Comparison of ENCODE assay signal across 9 mouse cellular contexts in the genomic region with DNA sequence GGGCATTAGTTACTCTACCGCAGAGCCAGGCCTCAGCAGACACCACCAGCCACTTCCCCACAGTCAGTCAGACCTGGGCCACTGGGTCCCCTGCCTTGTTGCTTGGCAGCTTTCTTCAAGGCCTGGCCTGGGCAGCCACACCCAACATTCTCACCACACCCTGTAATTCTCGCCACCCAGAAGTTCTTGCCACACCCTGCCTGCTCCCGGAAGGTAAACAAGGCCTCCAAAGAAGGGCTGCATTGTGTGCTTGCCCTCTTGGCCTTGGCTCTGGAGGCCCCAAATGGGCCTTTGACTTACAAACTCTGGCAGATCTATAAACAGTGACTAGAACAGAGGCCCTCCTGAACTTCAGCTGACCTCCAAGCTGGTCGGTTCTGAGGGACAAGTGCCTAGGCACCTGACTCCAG.
DNase-seq lines count a peak whose midpoint lies in the region; ATAC-seq lines count a peak whose summit lies in the region.
"Had no signal": no experiment of that assay in that cellular context is flagged by ENCODE, and none has a peak within 500 bp of the region (broad histone marks: within the 10 kb centered on the region; RNA-seq: fewer than 3 reads in every experiment).

No protein-coding gene starts in this region.

- H3K36me3 ChIP-seq in liver, embryonic 15.5 days (replicated peaks), result no peaks in the 10 kb centered on the region

- 16% methylated on average over 4 of the region's 4 CpGs for WGBS in liver, embryonic 15.5 days (ENCODE audit: insufficient replicate concordance)

- DNase-seq in gastrocnemius, postnatal 25 days, result peak; percentile 30
- DNase-seq in gastrocnemius, postnatal 4 days (ENCODE audit: low spot score in 2 of 2), result no peak
- DNase-seq in adipocyte (ENCODE audit: low spot score), result peak; percentile 64
- DNase-seq in induced T-regulatory cell, adult 2 months (ENCODE audit: low read depth), result peak; percentile 70
- peak; percentile 61 to 82 for DNase-seq in spleen, postnatal 10 days (ENCODE audit: low spot score in 2 of 2)
- DNase-seq in cerebellum, adult 11-12 months, result no peak
- DNase-seq in right cerebral cortex, postnatal 14 days, result no peak

- peaks cover 61% of the 10 kb centered on the region for H3K4me1 ChIP-seq in liver, embryonic 15.5 days (replicated peaks)

- H3K4me3 ChIP-seq in liver, embryonic 15.5 days (replicated peaks), result no peak overlapping the region

- peak overlapping the region; percentile 47 for H3K4me2 ChIP-seq in liver, embryonic 15.5 days

- peak; percentile 88 for ATAC-seq in liver, embryonic 15.5 days (ENCODE audit: insufficient read depth)

- no peak overlapping the region for H3K9ac ChIP-seq in liver, embryonic 15.5 days

- H3K9me3 ChIP-seq in liver, embryonic 15.5 days (replicated peaks), result no peaks in the 10 kb centered on the region
- H3K9me3 ChIP-seq: megakaryocyte, embryonic 14.5 days had no signal

- no peaks in the 10 kb centered on the region for H3K27me3 ChIP-seq in liver, embryonic 15.5 days

- H3K27ac ChIP-seq in liver, embryonic 15.5 days (replicated peaks), result peak overlapping the region; percentile 77

Comparison
In these comparisons a context has a peak if more than half of its experiments do, and no peak if none do; other contexts are left out.
1. DNase-seq: peak in gastrocnemius, postnatal 25 days (single experiment), adipocyte (single experiment), induced T-regulatory cell, adult 2 months (single experiment) and spleen, postnatal 10 days (2 of 2); none in gastrocnemius, postnatal 4 days (0 of 2), cerebellum, adult 11-12 months (single experiment) and right cerebral cortex, postnatal 14 days (single experiment).